Mouse (Mus musculus) CH12.LX (cell line): ENCODE data around the gene Pik3c2g. TPM values are rescaled to one million over a fixed set of nuclear protein-coding genes. Genes with fewer than 3 reads are reported as not detected.

Source experiments
- DNase-seq: peaks from one replicate; pipeline ENCODE4 v3.0.0-alpha.2; 2013; ENCODE audit errors: extremely low read depth
- H3K27ac ChIP-seq: 2 replicates; pipeline ENCODE4 v1.5.1; 2012; ENCODE audit warnings: low read depth, mild to moderate bottlenecking, control low read depth, moderate library complexity; ENCODE audit not compliant: insufficient read depth
- H3K27me3 ChIP-seq: replicated peaks from 2 replicates; pipeline ENCODE3; 2012; ENCODE audit warnings: inconsistent platforms
- H3K36me3 ChIP-seq, 2 experiments: replicated peaks in 1 of 2; 2 replicates each; pipeline versions ENCODE3 to v1.6.1; 2012; ENCODE audit warnings: inconsistent platforms in 1 of 2, low read length in 1 of 2, mild to moderate bottlenecking in 1 of 2, mixed read lengths in 1 of 2, moderate library complexity in 1 of 2; ENCODE audit not compliant: control insufficient read depth in 1 of 2, insufficient read depth in 1 of 2
- H3K4me1 ChIP-seq, 2 experiments: 2 replicates each; pipeline ENCODE4 v1.6.1; 2012; ENCODE audit warnings: inconsistent platforms in 1 of 2, moderate library complexity in 1 of 2; ENCODE audit not compliant: insufficient read depth in 2 of 2, control insufficient read depth in 1 of 2
- H3K4me2 ChIP-seq: 2 replicates; pipeline ENCODE4 v1.6.1; 2012; ENCODE audit warnings: low read depth, mild to moderate bottlenecking, control low read depth; ENCODE audit not compliant: poor library complexity, insufficient read depth, severe bottlenecking
- H3K4me3 ChIP-seq, 3 experiments: fragments of 150-350 bp in 1 of 3; sonication (generic) in 1 of 3; replicated peaks in 1 of 3; 2 replicates each; pipeline versions ENCODE3 to v1.5.1; 2011 to 2012; ENCODE audit warnings: low read depth in 2 of 3, low read length in 2 of 3, mild to moderate bottlenecking in 2 of 3, moderate library complexity in 2 of 3, control low read depth in 1 of 3, improper control_type of control experiment in 1 of 3, inconsistent platforms in 1 of 3, mixed read lengths in 1 of 3; ENCODE audit not compliant: poor library complexity in 1 of 3
- H3K79me2 ChIP-seq: replicated peaks from 2 replicates; pipeline ENCODE4 v1.6.1; 2012; ENCODE audit warnings: mild to moderate bottlenecking, moderate library complexity; ENCODE audit not compliant: control insufficient read depth, poor library complexity, insufficient read depth, severe bottlenecking; ENCODE audit errors: extremely low read depth
- H3K9ac ChIP-seq: 2 replicates; pipeline ENCODE4 v1.6.1; 2012; ENCODE audit warnings: low read depth, mild to moderate bottlenecking, control low read depth, moderate library complexity; ENCODE audit not compliant: insufficient read depth
- H3K9me3 ChIP-seq: replicated peaks from 2 replicates; pipeline ENCODE3; 2012; ENCODE audit warnings: low read length, inconsistent platforms, mixed read lengths
- BHLHE40 ChIP-seq: IDR thresholded peaks from 2 replicates; pipeline ENCODE4 v1.6.1; 2011; ENCODE audit warnings: mild to moderate bottlenecking, low read depth, low read length, improper control_type of control experiment
- CHD2 ChIP-seq: IDR thresholded peaks from 2 replicates; pipeline ENCODE4 v1.6.1; 2011; ENCODE audit warnings: low read length, improper control_type of control experiment
- CTCF ChIP-seq, 2 experiments: IDR thresholded peaks in 1 of 2; conservative IDR thresholded peaks in 1 of 2; 2 replicates each; pipeline ENCODE4 v1.5.1; 2011 to 2012; ENCODE audit warnings: low read depth in 2 of 2, low read length in 2 of 2, improper control_type of control experiment in 1 of 2, inconsistent platforms in 1 of 2, mild to moderate bottlenecking in 1 of 2, moderate library complexity in 1 of 2
- E2F4 ChIP-seq: IDR thresholded peaks from 2 replicates; pipeline ENCODE4 v1.6.1; 2011; ENCODE audit warnings: low read depth, low read length, improper control_type of control experiment; ENCODE audit not compliant: insufficient replicate concordance
- GABPA ChIP-seq: IDR thresholded peaks from 2 replicates; pipeline ENCODE4 v1.6.1; 2012; ENCODE audit warnings: low read depth, low read length, improper control_type of control experiment, inconsistent platforms; ENCODE audit not compliant: insufficient replicate concordance
- IRF4 ChIP-seq: IDR thresholded peaks from 2 replicates; pipeline ENCODE4 v1.6.1; 2014; ENCODE audit warnings: low read depth, mild to moderate bottlenecking, inconsistent platforms, low read length, improper control_type of control experiment
- JUN ChIP-seq: IDR thresholded peaks from 2 replicates; pipeline ENCODE4 v1.6.1; 2011; ENCODE audit warnings: low read depth, mild to moderate bottlenecking, low read length, improper control_type of control experiment, moderate library complexity; ENCODE audit not compliant: insufficient read depth
- MAX ChIP-seq: IDR thresholded peaks from 2 replicates; pipeline ENCODE4 v1.6.1; 2011; ENCODE audit warnings: low read length, improper control_type of control experiment
- MAZ ChIP-seq: IDR thresholded peaks from 2 replicates; pipeline ENCODE4 v1.6.1; 2012; ENCODE audit warnings: low read depth, mild to moderate bottlenecking, inconsistent platforms, low read length, improper control_type of control experiment, moderate library complexity
- MYC ChIP-seq: IDR thresholded peaks from 2 replicates; pipeline ENCODE4 v1.6.1; 2011; ENCODE audit warnings: low read depth, mild to moderate bottlenecking, improper control_type of control experiment, low read length
- POLR2A ChIP-seq: IDR thresholded peaks from 2 replicates; pipeline ENCODE4 v1.6.1; 2011; ENCODE audit warnings: low read depth, mild to moderate bottlenecking, improper control_type of control experiment, low read length
- RAD21 ChIP-seq: IDR thresholded peaks from 2 replicates; pipeline ENCODE4 v1.6.1; 2011; ENCODE audit warnings: low read depth, mild to moderate bottlenecking, low read length, improper control_type of control experiment, moderate library complexity
- SIN3A ChIP-seq: IDR thresholded peaks from 2 replicates; pipeline ENCODE4 v1.6.1; 2012; ENCODE audit warnings: low read length, improper control_type of control experiment, inconsistent platforms
- SMC3 ChIP-seq: IDR thresholded peaks from 2 replicates; pipeline ENCODE4 v1.6.1; 2011; ENCODE audit warnings: low read depth, low read length, improper control_type of control experiment
- UBTF ChIP-seq: IDR thresholded peaks from 2 replicates; pipeline ENCODE4 v1.6.1; 2012; ENCODE audit warnings: low read depth, mild to moderate bottlenecking, inconsistent platforms, low read length, improper control_type of control experiment, moderate library complexity
- USF1 ChIP-seq: IDR thresholded peaks from 2 replicates; pipeline ENCODE4 v1.6.1; 2014; ENCODE audit warnings: low read depth, mild to moderate bottlenecking, inconsistent platforms, low read length, improper control_type of control experiment
- USF2 ChIP-seq: conservative IDR thresholded peaks from 2 replicates; pipeline ENCODE4 v1.6.1; 2011; ENCODE audit warnings: low read depth, low read length, improper control_type of control experiment
- ZC3H11A ChIP-seq: IDR thresholded peaks from 2 replicates; pipeline ENCODE4 v1.6.1; 2012; ENCODE audit warnings: low read depth, mild to moderate bottlenecking, inconsistent platforms, low read length, improper control_type of control experiment
- ZNF384 ChIP-seq: IDR thresholded peaks from 2 replicates; pipeline ENCODE4 v1.6.1; 2012; ENCODE audit warnings: low read depth, low read length, improper control_type of control experiment, inconsistent platforms
- dilution Hi-C: fragments of 300-500 bp; cut with MboI; formaldehyde crosslinking; loops from 2 replicates; pipeline ENCODE4 v1.14.3; 2020; ENCODE audit warnings: low sequenced_read_pairs; ENCODE audit not compliant: extremely low pct_unique_long_range_greater_than_20kb, extremely low pct_ligation_motif_present
- in situ Hi-C: fragments of 300-500 bp; cut with MboI; formaldehyde crosslinking; loops from 3 replicates; pipeline ENCODE4 v1.14.3; 2019; ENCODE audit warnings: low sequenced_read_pairs, low pct_ligation_motif_present, low pct_unique_long_range_greater_than_20kb, mixed read lengths
- polyA plus RNA-seq: library from polyadenylated mRNA; unstranded; fragments of >175 nt; gene quantifications from 2 replicates; pipeline ENCODE4 v1.2.1, GENCODE M21; 2012; ENCODE audit warnings: low read depth; ENCODE audit not compliant: insufficient read length
- total RNA-seq, 2 experiments: library from RNA; depleted of rRNA; stranded (reverse); fragments of 300-350 nt in 1 of 2; fragments of >200 nt in 1 of 2; gene quantifications; 2 replicates each; pipeline ENCODE4 v1.2.3; 2012 to 2014

Pik3c2g gene
- total and polyA plus RNA-seq, 3 experiments: not detected

- dilution Hi-C loops (no loop called here), in situ Hi-C loops (no loop called here)
- no peak for TF ChIP-seq MYC
- no peak for TF ChIP-seq CTCF (conservative IDR thresholded peaks at IDR 0.05 in 1 of 2, IDR thresholded peaks at IDR 0.05 in 1 of 2; ENCODE audit: low read depth in 2 of 2, low read length in 2 of 2)
- TF ChIP-seq USF1: no peak
- no peak for TF ChIP-seq SMC3
- TF ChIP-seq RAD21: no peak
- no peak for TF ChIP-seq UBTF
Observed at GRCm38 (mm10) chr6:139947106-139947879, 360.3 kb downstream of the Pik3c2g start.

GRCm38 (mm10) chr6:139953596-139953995 is 366.6 kb downstream of the Pik3c2g start:
- Histone ChIP-seq H3K4me2 (no peak overlapping the region), H3K4me1 (no peaks in the 10 kb centered on the region)

More at GRCm38 (mm10) chr6:139947106-139947879, 360.3 kb downstream of the Pik3c2g start:
- Histone ChIP-seq H3K27me3 (no peaks in the 10 kb centered on the region), H3K4me1 (no peaks in the 10 kb centered on the region), H3K9ac (no peak overlapping the region), H3K79me2 (no peaks in the 10 kb centered on the region), H3K4me2 (no peak overlapping the region), H3K36me3 (no peaks in the 10 kb centered on the region), H3K27ac (no peak overlapping the region), H3K4me3 (no peak overlapping the region), H3K9me3 (peaks cover 48% of the 10 kb centered on the region)
- no peak for DNase-seq

GRCm38 (mm10) chr6:139957531-139958241 is 370.7 kb downstream of the Pik3c2g start:
- in situ Hi-C loops: no loop called here
- DNase-seq: no peak
- TF ChIP-seq UBTF (no peak), POLR2A (no peak), USF1 (no peak), SIN3A (no peak), RAD21 (no peak), IRF4 (no peak), MAZ (no peak), USF2 (no peak), MAX (no peak), E2F4 (no peak), JUN (no peak), GABPA (no peak), CHD2 (no peak), ZNF384 (no peak)

More at GRCm38 (mm10) chr6:139953596-139953995, 366.6 kb downstream of the Pik3c2g start:
- Histone ChIP-seq H3K9ac (no peak overlapping the region), H3K36me3 (no peaks in the 10 kb centered on the region), H3K27ac (no peak overlapping the region), H3K27me3 (no peaks in the 10 kb centered on the region), H3K4me3 (no peak overlapping the region), H3K9me3 (peaks cover 52% of the 10 kb centered on the region), H3K79me2 (no peaks in the 10 kb centered on the region)
- dilution Hi-C loops (no loop called here), in situ Hi-C loops (no loop called here)
- DNase-seq: no peak
- TF ChIP-seq BHLHE40: no peak
- TF ChIP-seq ZC3H11A: no peak

More at GRCm38 (mm10) chr6:139957531-139958241, 370.7 kb downstream of the Pik3c2g start:
- dilution Hi-C loops: no loop called here
- H3K27ac ChIP-seq: no peak overlapping the region
- no peaks in the 10 kb centered on the region for H3K79me2 ChIP-seq
- no peaks in the 10 kb centered on the region for H3K4me1 ChIP-seq
- no peak overlapping the region for H3K4me3 ChIP-seq
- H3K4me2 ChIP-seq: no peak overlapping the region
- peaks cover 62% of the 10 kb centered on the region for H3K9me3 ChIP-seq
- H3K27me3 ChIP-seq: no peaks in the 10 kb centered on the region
- H3K36me3 ChIP-seq: no peaks in the 10 kb centered on the region
- no peak overlapping the region for H3K9ac ChIP-seq
